Mouse (Mus musculus) embryonic stem cell, embryonic (primary cell): Measurements from ENCODE around the gene Iqcd.

Experiments
- CTCF ChIA-PET, 4 experiments: fragments of 300-600 bp in 2 of 4; fragments of 350-600 bp in 2 of 4; sonication (Branson Sonifier 250); formaldehyde crosslinking; loops; one replicate each; lab custom pipeline; 2022; ENCODE audit warnings: inconsistent platforms in 2 of 4; lab: Charles Lee
- POLR2A ChIA-PET, 4 experiments: fragments of 300-600 bp in 2 of 4; fragments of 350-600 bp in 2 of 4; sonication (Branson Sonifier 250); formaldehyde crosslinking; loops; one replicate each; lab custom pipeline; 2022; ENCODE audit warnings: antibody characterized with exemption in 4 of 4, inconsistent platforms in 1 of 4; lab: Charles Lee

Iqcd gene

GRCm38 (mm10) chr5:120588569-120589094 lies at the start of gene Iqcd, which contains the start of gene Tpcn1:
TSS of gene Iqcd (plus strand) at chr5:120589016.
TSS of gene Tpcn1 (minus strand) at chr5:120588673.
- POLR2A ChIA-PET = interaction anchor here in 3 of 4 experiments (0.5 to 3.0 kb wide), 25 partner anchors 9 to 224 kb away, joined by 3 to 23 read pairs (median 5); partner anchors contain the start of genes Slc8b1 (in 2 of the 3), Ddx54 (in 1 of the 3), Oas1c (in 1 of the 3) and Plbd2 (in 1 of the 3)
- CTCF ChIA-PET = interaction anchor here in 3 of 4 experiments (0.6 to 9.6 kb wide), 19 partner anchors 10 to 495 kb away, joined by 3 to 103 read pairs (median 4); partner anchors contain the start of genes Cfap73 (in 1 of the 3), Plbd2 (in 1 of the 3) and Slc8b1 (in 1 of the 3)

- ChIA-PET CTCF (interaction anchor here in 3 of 4 experiments (0.6 kb wide), 3 partner anchors 18 to 892 kb away, joined by 3 to 5 read pairs (median 3); no protein-coding TSS in a partner anchor), POLR2A (interaction anchor here in 2 of 4 experiments (0.7 to 2.3 kb wide), 3 partner anchors 10 to 64 kb away, joined by 3 to 6 read pairs (median 3); partner anchors contain the start of genes Ddx54 (in 1 of the 2) and Rita1 (in 1 of the 2))
Observed at GRCm38 (mm10) chr5:120548236-120548850, 40.5 kb upstream of the Iqcd start.

- POLR2A ChIA-PET = interaction anchor here in 3 of 4 experiments (0.6 to 1.3 kb wide), 4 partner anchors 8 to 335 kb away, joined by 3 to 5 read pairs (median 4); no protein-coding TSS in a partner anchor
- CTCF ChIA-PET = interaction anchor here in 3 of 4 experiments (0.6 to 1.0 kb wide), 4 partner anchors 47 to 85 kb away, joined by 3 to 7 read pairs (median 4); partner anchors contain the start of gene Plbd2 (in 2 of the 3)
Observed at GRCm38 (mm10) chr5:120550137-120550536, 38.7 kb upstream of the Iqcd start.

GRCm38 (mm10) chr5:120550673-120551072 lies 38.1 kb upstream of the Iqcd start:
- ChIA-PET POLR2A (interaction anchor here in 3 of 4 experiments (0.6 to 1.5 kb wide), 5 partner anchors 8 to 42 kb away, joined by 3 to 6 read pairs (median 4); no protein-coding TSS in a partner anchor), CTCF (interaction anchor here in 3 of 4 experiments (0.5 to 1.0 kb wide), 3 partner anchors 51 to 399 kb away, joined by 3 to 7 read pairs (median 3); no protein-coding TSS in a partner anchor)

GRCm38 (mm10) chr5:120555871-120556270 lies 32.9 kb upstream of the Iqcd start:
- POLR2A ChIA-PET = interaction anchor here in 3 of 4 experiments (0.9 to 1.3 kb wide), 4 partner anchors 8 to 79 kb away, joined by 3 read pairs; partner anchors contain the start of gene Sds (in 1 of the 3)
- CTCF ChIA-PET = interaction anchor here in 1 of 4 experiments (0.7 kb wide), 1 partner anchor 70 kb away, joined by 4 read pairs; no protein-coding TSS in a partner anchor

- CTCF ChIA-PET = interaction anchor here in 3 of 4 experiments (0.5 to 2.2 kb wide), 4 partner anchors 47 to 101 kb away, joined by 3 to 6 read pairs (median 3); no protein-coding TSS in a partner anchor
- POLR2A ChIA-PET = interaction anchor here in 3 of 4 experiments (0.6 to 1.6 kb wide), 18 partner anchors 8 to 1184 kb away, joined by 3 to 8 read pairs (median 4); partner anchors contain the start of genes Iqcd (in 1 of the 3), Slc8b1 (in 1 of the 3) and Tpcn1 (in 1 of the 3)
Observed at GRCm38 (mm10) chr5:120558041-120558440, 30.8 kb upstream of the Iqcd start.

- CTCF ChIA-PET = interaction anchor here in 3 of 4 experiments (0.6 to 2.2 kb wide), 3 partner anchors 44 to 47 kb away, joined by 3 to 6 read pairs (median 4); no protein-coding TSS in a partner anchor
- POLR2A ChIA-PET = interaction anchor here in 2 of 4 experiments (0.6 to 1.6 kb wide), 13 partner anchors 9 to 68 kb away, joined by 3 to 6 read pairs (median 3); partner anchors contain the start of genes Iqcd (in 1 of the 2), Slc8b1 (in 1 of the 2) and Tpcn1 (in 1 of the 2)
Observed at GRCm38 (mm10) chr5:120558762-120559161, 30.1 kb upstream of the Iqcd start.

GRCm38 (mm10) chr5:120560129-120560615 lies 28.6 kb upstream of the Iqcd start:
- CTCF ChIA-PET = interaction anchor here in 2 of 4 experiments (0.6 to 0.9 kb wide), 6 partner anchors 18 to 409 kb away, joined by 3 to 5 read pairs (median 4); no protein-coding TSS in a partner anchor
- POLR2A ChIA-PET = interaction anchor here in 3 of 4 experiments (0.6 to 1.8 kb wide), 10 partner anchors 9 to 1751 kb away, joined by 3 to 7 read pairs (median 4); partner anchors contain the start of gene Plbd2 (in 1 of the 3)

- ChIA-PET CTCF (interaction anchor here in 3 of 4 experiments (0.6 to 1.0 kb wide), 9 partner anchors 12 to 408 kb away, joined by 3 to 5 read pairs (median 4); no protein-coding TSS in a partner anchor), POLR2A (interaction anchor here in 3 of 4 experiments (0.6 to 1.8 kb wide), 23 partner anchors 10 to 1750 kb away, joined by 3 to 7 read pairs (median 4); partner anchors contain the start of gene Plbd2 (in 1 of the 3))
Observed at GRCm38 (mm10) chr5:120560616-120561311, 28.1 kb upstream of the Iqcd start.

GRCm38 (mm10) chr5:120562956-120563913 lies 25.6 kb upstream of the Iqcd start:
- ChIA-PET POLR2A (interaction anchor here (0.5 to 3.0 kb wide), 72 partner anchors 7 to 1467 kb away, joined by 3 to 37 read pairs (median 4); partner anchors contain the start of genes Iqcd (in 3 of the 4), Tpcn1 (in 3 of the 4), Ddx54 (in 2 of the 4) and Rita1 (in 2 of the 4)), CTCF (interaction anchor here (0.5 to 2.3 kb wide), 28 partner anchors 9 to 570 kb away, joined by 3 to 23 read pairs (median 4); partner anchors contain the start of genes Iqcd (in 1 of the 4) and Tpcn1 (in 1 of the 4))

- ChIA-PET CTCF (interaction anchor here (0.5 to 2.3 kb wide), 30 partner anchors 9 to 571 kb away, joined by 3 to 23 read pairs (median 4); partner anchors contain the start of genes Iqcd (in 2 of the 4) and Tpcn1 (in 2 of the 4)), POLR2A (interaction anchor here (0.5 to 3.0 kb wide), 66 partner anchors 8 to 1467 kb away, joined by 3 to 37 read pairs (median 4); partner anchors contain the start of genes Iqcd (in 3 of the 4), Tpcn1 (in 3 of the 4), Ddx54 (in 2 of the 4) and Rita1 (in 2 of the 4))
Observed at GRCm38 (mm10) chr5:120563914-120564311, 24.9 kb upstream of the Iqcd start.

GRCm38 (mm10) chr5:120565171-120565905 lies 23.5 kb upstream of the Iqcd start:
- CTCF ChIA-PET = interaction anchor here in 2 of 4 experiments (0.6 to 1.8 kb wide), 3 partner anchors 36 to 1566 kb away, joined by 4 to 6 read pairs (median 5); no protein-coding TSS in a partner anchor
- POLR2A ChIA-PET = interaction anchor here in 3 of 4 experiments (0.5 to 3.4 kb wide), 12 partner anchors 10 to 305 kb away, joined by 3 to 37 read pairs (median 4); partner anchors contain the start of gene Slc8b1 (in 1 of the 3)

- ChIA-PET POLR2A (interaction anchor here in 2 of 4 experiments (0.5 to 3.4 kb wide), 11 partner anchors 8 to 127 kb away, joined by 3 to 16 read pairs (median 3); partner anchors contain the start of gene Slc8b1 (in 1 of the 2)), CTCF (interaction anchor here in 3 of 4 experiments (0.6 to 1.8 kb wide), 3 partner anchors 18 to 40 kb away, joined by 3 to 5 read pairs (median 3); no protein-coding TSS in a partner anchor)
Observed at GRCm38 (mm10) chr5:120566101-120566500, 22.7 kb upstream of the Iqcd start.

GRCm38 (mm10) chr5:120566681-120567252 lies 22.0 kb upstream of the Iqcd start:
- CTCF ChIA-PET = interaction anchor here in 3 of 4 experiments (0.6 to 1.8 kb wide), 4 partner anchors 19 to 826 kb away, joined by 3 to 5 read pairs (median 4); no protein-coding TSS in a partner anchor

More at GRCm38 (mm10) chr5:120566681-120567252, 22.0 kb upstream of the Iqcd start:
- POLR2A ChIA-PET = interaction anchor here in 3 of 4 experiments (0.7 to 3.4 kb wide), 8 partner anchors 9 to 61 kb away, joined by 3 to 16 read pairs (median 4); partner anchors contain the start of gene Slc8b1 (in 1 of the 3)
